Mouse (Mus musculus): ENCODE data around the gene Bnipl. TPM values are rescaled to one million over a fixed set of nuclear protein-coding genes. Genes with fewer than 3 reads are reported as not detected.
A peak's percentile ranks its signal among the peaks of the same experiment; 100 is the strongest.

The Bnipl gene
- total RNA-seq (2015) (not detected in 2 replicates), total RNA-seq (2017) (not detected in 2 replicates)

DNA sequence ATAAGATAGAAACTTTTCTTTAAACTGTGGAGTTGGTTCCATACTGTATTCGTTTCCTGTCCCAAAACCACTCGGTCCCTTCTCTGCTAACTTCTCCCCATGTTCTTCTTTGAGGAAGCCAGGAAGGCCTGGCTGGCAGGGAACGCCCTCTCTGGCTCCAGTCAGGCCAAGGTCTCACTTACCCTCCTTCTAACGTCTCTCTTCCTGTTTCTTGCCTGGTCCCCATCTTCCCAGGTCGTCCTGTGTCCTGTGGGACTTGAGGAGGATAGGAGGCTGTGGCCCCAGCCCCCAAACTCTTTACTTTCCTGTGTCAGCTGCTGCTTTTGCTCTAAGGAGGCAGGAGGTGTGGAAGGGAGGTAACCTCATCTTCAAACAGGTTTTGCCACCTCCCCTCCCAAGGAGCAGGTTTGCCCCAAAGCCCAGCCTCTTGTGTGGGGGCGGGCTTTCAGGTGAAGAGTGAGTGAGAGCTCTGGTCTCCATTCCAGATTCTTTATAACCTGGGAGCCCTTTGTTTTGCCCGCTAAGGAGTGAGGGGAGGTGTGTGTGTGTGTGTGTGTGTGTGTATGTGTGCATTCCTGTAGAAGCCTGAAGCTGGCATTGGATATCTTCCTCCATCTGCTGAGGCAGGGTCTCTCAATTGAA lies at the start of gene Bnipl:
Gene Bnipl (minus strand): TSS at position 411 of the 642 bp plus-strand sequence.
- ATAC-seq (replicated peaks; ENCODE audit: poor library complexity): no peak

DNA sequence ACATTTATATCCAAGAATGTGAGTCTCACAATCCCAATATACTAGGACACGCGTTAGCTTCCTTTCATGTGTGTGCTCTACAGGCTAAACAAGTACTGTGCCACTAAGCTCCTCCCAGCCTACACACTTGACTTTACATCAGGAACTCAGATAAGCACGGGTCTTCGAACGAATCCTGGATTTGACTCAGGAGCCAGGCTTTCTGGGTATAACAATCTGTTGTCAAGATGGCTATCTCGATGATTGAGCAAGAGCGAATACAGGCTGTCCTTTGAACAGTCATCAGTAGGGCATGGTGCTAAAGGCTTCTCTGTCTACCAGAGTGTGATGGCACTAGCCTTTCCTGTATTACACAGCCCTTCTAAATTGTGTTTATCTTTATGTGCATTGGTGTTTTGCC lies 47.0 kb upstream of the Bnipl start:
- no peak for ATAC-seq (replicated peaks; ENCODE audit: poor library complexity)

DNA sequence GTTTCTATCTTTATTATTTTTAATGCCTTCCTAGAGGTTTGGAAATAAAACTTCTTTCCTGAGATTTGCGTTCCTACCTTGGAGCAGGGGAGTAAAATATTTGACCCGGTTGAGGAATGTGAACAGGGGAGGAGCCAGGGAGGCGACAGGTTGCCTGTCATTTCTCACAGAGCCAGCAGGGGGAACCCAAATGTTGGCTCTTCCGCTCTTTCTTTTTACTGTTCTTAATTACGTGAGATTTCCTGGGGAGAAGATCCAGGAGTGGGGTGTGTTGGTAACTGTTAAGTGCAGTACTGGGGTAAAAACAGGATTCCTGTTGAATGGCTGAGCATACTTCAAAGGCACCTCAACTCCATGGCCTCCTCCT lies 45.1 kb upstream of the Bnipl start:
- ATAC-seq (replicated peaks; ENCODE audit: poor library complexity): peak; percentile 51

DNA sequence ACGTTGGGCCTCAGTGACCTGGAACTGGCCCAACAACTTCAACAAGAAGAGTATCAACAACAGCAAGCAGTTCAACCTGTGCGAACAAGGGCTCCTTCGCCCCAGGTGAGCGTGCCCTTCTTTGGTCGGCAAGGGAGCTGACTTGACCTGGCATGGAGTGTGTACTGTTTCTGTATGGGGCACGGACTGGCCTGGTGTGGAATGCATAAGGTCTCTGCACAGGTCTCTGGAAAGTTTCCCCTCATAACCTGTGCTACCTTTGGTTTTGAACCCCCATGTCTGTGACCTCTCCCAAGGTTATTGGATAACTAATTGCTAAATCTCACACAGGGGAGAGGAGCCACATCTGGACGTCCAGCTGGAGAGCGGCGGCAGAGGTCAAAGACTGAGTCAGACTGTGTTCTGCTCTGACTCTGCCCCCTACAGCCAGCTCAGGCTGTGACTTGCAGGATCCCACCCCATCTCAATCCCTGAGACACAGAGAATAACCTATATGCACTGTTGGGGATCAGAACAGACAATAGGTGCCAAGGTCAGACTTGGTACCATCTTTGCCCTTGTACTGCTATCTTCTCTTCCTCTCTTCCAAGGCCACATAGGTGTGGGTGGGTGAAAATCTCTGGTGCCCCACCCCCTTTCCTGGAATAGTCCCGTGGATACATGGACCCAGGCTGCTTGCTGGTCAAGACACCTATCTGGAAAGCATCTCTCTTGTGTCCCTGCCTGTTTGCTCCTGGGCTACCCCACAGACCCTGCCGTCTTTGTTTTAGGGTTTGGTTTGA lies 44.5 kb upstream of the Bnipl start:
- no peak for ATAC-seq (replicated peaks; ENCODE audit: poor library complexity)

DNA sequence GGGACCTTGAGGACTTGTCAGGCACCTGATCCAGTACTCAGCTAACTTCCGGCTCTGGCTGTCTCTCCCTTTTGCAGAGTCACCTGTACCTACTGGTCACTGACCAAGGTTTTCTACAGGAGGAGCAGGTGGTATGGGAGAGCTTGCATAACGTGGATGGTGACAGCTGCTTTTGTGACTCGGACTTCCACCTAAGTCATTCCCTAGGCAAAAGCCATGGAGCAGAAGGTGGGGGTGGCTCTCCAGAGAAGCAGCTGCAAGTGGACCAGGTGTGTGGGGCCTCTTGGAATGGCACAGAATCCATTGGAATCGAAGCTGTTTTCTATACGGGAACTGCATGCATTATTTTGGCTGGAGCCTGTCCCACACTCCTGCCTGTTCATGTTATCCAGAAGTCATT lies 43.7 kb upstream of the Bnipl start:
- no peak for ATAC-seq (replicated peaks; ENCODE audit: poor library complexity)

DNA sequence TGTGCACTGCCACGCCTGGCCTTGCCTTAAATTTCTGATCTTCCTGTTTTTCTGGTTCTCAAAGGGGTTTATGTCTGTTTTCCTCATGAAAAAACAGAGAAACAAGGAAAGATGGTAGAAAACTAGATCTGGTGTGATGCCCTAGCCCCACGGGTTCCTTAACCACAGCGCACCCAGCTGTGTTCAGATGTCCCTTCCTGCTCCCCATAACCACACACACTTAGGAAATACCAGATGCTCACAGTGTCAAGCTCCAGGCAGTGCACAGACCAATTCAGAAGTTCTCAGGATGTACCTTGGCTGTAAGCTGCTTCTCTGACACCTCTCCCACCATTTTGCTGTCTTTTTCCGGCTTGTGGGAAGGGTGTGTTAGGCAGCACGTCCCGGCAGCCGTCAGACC lies 43.3 kb upstream of the Bnipl start:
- peak; percentile 37 for ATAC-seq (replicated peaks; ENCODE audit: poor library complexity)

DNA sequence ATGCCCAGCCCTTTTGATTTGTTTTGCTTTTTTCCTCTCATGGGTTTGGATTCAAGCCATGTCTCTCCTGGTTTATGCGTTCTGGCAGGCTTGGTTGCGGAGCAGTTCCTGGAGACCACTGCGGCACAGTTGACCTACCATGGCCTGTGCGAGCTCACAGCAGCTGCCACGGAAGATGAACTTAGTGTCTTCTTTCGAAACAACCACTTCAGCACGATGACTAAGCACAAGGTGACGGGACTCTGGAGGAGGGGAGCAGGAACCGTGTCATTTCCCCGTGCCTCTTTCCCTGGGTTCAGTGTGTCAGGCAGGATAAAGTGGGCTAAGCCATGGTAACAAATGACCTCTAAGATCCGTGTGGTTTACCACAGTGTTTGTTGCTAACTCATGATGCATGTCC lies 42.5 kb upstream of the Bnipl start:
- peak; percentile 87 for ATAC-seq (replicated peaks; ENCODE audit: poor library complexity)

DNA sequence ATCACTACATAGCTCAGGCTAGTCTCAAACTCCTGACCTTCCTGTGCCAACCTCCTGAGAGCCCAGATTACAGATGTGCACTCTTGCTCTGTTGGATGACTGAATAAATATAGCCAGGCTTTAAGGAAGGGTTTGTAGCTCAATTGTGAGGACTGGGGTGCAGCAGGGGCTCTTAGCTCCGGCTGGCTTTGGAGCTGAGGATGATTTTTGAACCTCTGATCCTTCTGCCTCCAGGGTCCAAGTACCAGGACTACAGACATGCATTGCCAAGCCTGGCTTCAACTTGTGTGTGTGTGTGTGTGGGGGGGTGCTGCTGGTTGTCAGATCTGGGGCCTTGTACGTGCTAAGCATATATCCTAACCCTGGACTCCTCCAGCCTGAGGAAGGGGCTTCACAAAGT lies 41.9 kb upstream of the Bnipl start:
- no peak for ATAC-seq (replicated peaks; ENCODE audit: poor library complexity)

DNA sequence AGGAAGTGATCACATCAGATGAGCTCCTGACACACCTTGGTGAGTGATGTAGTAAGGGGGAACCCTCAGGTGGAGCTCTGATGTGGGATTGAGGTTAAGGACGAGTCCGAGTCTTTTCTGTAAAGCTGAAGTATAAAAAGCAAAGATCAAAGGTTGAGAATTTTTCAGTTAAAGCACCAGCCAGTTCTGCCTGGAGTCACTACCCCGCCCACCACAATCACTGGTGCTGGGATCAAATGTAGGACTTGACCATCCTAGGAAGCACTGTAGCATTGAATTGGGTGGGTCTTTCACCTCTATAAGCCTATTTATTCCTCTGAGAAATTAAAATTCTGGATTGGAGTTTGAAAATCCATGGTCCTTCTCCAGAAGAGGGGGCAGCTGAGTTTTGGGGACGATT lies 40.0 kb upstream of the Bnipl start:
- ATAC-seq (replicated peaks; ENCODE audit: poor library complexity): no peak

DNA sequence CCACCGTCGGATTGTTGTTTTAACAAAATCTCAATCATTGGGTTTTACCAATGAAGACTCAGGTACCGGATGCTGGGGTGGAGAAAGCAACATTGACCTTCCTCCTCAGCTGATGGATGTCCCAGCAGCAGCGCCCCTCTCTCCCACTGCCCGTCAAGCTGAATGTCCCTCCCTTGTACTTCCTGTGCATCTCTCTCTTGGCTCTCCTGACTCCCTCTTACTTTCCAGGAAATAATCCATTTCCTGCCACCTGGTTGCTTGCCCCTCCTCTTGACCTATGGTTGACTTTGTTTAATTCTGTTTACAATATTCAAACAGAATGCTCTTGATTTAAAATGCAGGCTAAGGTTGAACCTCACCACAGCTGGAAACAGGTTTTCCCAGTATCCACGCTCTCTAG lies 39.2 kb upstream of the Bnipl start:
- ATAC-seq (replicated peaks; ENCODE audit: poor library complexity): no peak

DNA sequence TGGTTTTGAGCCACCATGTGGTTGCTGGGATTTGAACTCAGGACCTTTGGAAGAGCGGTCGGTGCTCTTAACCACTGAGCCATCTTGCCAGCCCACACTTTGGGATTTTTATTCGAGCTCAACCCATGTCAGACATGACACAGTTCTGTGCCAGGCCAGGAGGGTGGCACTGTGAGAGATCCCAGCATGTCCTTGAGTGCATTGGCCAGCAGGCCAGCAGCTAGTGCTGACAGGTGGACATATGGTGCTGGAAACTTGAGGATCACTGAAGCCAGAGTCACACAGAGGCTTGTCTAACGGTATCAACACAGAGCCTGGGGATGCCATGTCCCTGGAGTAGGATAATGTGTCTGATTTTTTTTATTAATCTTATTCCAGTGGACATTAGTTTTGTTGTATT lies 38.4 kb upstream of the Bnipl start:
- no peak for ATAC-seq (replicated peaks; ENCODE audit: poor library complexity)

DNA sequence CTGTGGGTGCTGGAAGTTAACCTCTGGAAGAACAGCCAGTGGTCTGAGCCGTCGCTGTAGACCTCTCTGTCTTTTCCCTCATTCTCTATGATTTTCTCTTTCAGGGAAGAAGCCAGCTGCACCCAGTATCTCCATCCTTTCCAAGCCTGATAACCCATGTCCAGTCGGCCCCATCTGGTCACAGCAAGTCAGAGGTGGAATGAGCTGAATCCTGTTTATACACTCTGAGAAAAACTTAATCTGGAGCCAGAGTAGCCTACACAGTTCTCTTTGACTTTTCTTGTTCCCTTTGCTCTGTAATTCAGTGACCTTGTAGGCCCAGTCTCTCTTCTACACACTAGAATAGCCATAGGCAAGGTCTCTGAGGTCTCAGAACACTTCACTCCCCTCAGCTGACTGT lies 36.5 kb upstream of the Bnipl start:
- no peak for ATAC-seq (replicated peaks; ENCODE audit: poor library complexity)

DNA sequence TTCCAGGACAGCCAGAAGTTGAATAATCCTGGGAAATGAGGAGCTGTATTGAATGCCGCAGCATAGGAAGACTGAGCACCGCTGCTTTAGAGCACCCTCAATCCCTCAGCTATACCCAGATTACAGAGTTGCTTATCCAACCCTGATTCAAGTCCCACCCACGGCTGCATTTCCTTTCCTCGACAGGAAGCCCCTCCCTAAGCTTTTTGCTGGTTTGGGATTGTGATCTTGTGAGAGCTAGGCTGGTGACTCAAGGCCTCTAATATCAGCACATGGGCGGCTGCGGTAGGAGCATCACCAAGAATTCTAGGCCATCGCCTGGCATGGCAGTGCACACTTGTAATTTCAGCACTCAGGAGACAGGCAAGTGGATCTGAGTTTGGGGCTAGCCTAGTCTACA lies 35.5 kb upstream of the Bnipl start:
- ATAC-seq (replicated peaks; ENCODE audit: poor library complexity): peak; percentile 10

DNA sequence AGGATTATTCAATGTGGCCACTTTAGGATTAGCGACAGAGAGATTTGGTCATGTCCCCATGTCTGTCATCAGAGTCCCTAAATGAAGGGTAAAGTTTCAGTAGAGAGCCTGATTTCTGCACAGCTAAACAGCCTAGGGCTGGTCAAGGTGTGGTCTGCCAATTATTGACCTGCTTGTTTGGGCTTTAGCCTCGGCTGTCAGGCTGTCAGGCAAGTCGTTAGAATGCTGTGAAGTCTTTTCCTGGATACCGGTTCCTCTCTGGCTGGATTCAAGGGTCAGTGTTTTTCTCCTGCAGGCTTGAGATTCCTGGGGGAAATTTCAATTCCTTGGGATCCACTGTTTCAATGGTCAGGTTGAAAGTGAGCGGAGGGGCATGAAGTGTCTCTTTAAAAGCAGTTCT lies 35.0 kb upstream of the Bnipl start:
- no peak for ATAC-seq (replicated peaks; ENCODE audit: poor library complexity)

DNA sequence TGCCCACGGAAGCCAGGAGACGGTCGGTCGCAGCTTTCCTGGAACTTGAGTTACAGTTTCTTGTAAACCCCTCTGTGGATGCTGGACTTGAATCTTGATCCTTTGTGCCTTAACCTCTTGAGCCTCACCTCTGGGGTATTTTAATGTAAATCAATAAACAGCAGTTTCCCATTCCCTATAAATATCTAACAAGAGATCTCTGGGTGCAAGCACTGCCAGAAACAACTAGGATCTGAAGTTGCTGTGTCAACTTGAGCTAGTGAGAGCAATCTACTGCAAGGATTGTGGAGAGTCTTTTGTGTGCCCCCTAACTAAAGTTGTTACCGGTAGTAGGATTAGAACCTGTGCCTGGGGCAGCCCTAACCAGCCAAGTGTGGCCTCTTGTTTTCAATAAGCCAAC lies 34.4 kb upstream of the Bnipl start:
- no peak for ATAC-seq (replicated peaks; ENCODE audit: poor library complexity)

DNA sequence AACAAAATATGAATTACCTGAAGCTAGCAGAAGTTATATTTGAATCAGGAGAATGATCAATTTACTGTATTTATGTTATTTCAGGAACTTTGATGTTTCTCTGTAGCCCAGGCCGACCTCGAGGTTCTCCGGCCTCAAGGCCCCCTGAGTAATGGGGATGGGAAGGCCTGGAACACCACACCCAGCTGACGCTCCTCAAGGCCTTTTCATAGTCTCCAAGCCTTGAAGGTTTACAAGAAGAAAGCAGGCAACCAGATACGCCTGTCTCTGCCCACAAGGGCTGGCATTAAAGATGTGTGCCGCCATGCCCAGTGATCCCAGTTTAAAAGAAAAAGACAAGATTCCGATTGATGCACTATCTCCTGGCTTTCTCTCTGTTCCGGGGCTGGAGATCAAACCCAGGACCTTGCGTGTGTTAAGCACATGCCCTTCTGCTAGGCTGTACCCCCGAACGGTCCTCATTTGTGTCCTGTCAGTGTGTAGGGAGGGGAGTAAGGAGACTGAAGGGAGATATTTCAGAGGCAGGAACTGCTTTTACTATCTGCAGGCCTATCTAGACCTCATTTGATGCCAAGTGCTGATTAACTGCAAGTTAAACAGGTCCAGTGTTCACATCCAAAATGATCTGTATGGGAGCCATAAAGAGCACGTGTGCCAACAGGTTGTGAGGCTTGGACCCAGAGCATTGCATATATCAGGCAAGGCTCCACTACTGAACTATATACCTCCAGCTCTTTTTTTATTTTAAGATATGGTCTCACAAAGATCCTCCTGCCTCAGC lies 33.7 kb upstream of the Bnipl start:
- ATAC-seq (replicated peaks; ENCODE audit: poor library complexity): no peak

DNA sequence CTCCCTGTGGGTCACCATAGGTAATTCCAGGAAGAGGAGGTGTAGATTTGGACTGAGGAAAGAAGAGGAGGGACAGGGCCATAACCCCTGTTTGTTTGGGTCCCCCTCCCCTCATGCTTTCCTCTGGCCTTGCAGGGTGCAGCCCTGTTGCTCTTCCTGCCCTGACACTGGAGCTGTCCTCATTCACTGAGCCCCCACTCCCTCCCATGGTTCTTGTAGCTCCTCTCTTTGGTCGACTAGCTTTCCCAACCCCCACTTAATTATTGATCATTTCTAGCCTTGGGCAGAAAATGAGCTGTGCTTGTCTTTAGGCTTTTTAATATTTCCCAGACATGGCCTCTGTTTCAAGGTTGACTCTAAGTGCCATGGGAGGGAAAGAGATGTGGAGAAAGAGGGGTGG lies 33.1 kb upstream of the Bnipl start:
- no peak for ATAC-seq (replicated peaks; ENCODE audit: poor library complexity)

DNA sequence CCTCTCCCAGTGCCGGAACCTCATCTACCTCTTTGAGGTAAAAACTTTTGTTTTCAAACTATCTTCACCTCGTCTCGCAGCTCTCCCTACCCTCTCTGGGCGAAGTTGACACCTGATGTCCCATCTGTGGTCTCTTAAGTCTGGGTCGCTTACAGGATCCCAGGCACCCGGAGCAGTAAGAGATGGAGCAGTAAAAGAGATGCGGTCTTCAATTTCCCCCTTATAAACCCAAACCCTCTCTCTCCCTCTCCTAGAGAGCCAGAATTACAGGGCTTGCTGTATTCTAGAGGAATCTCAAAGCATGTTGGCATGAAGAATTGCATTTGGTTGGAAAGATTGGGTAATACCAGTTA lies 32.6 kb upstream of the Bnipl start:
- no peak for ATAC-seq (replicated peaks; ENCODE audit: poor library complexity)

DNA sequence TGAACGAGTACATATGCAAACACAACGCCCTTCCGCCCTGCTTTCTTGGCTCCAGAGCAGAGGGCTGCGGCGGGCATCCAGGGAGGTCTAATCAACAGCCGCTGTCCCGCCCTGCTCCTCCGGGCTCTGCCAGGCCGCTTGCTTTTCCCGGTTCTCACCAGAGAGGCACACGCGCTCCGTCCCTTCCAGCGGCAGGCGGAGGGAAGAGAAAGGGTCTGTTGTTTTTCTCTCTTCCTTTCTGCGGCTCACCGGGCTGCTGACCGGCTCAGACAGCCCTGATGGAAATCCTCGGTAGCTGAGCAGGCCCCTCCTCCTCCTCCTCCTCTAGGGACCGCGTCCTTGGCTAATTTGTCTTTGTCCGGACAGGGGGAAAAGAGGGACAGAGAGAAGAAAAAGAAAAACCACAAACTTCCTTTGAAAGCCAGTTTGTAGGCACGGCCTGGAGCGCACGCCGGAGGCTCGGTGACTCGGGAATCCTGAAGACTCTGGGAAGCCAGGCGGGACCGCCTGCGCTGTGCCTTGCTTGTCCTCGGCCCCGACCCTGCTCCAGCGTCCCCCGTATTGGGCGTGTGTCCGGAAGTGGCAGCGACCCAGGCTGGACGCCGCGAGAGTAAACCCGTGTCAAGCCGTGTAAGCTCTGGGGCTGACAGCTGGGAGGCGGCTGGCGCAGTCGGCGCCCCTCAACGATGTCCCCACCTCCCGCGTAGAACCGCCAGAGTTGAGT lies 32.0 kb upstream of the Bnipl start:
- peak; percentile 42 for ATAC-seq (replicated peaks; ENCODE audit: poor library complexity)

DNA sequence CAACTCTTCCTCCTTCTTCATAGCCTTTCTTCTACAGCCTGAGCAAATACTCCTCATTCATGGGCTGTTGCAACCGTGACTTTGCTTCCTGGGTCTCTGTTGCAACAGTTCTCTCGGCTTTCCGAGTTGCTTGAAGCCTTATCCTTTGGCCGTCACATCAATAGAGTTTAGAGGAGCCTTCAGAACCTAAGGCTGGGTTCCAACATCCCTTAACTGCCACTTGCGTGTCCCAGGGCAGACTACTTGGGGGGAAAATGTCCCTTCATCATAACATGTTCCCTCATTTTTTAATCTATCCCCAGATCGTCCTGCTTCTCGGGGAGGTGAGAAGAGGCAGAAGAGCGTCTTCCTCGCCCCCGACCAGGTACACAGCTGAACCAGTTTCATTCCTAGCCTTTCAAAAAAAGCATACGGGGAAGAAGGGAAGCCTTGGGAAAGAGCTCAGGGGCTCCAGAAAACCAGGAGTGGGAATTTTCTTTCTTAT lies 31.4 kb upstream of the Bnipl start:
- peak; percentile 32 for ATAC-seq (replicated peaks; ENCODE audit: poor library complexity)

All from megakaryocyte progenitor cell, adult 5-6 weeks (primary cell).